ENCODE assay signal across 21 mouse cellular contexts in the genomic region with DNA sequence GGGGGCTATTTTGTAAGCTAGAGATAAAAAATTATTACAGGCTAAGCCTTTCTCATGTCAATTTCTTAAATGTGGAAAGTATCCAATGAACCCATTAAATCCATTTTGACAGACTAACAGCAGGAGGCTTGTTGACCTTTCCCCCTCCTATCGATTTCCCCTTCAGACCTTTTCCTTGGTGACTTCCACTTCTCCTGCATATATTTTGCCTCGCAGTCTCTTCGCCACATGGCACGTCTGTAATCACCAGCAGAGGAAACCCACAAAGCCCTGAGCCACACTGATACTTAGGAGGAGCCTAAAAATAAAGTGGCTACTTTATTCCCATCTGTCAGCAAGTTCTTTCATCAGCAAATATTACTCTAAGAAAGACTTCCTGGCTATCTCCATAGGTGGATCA.
A peak's percentile ranks its signal among the peaks of the same experiment; 100 is the strongest.
DNase-seq lines count a peak whose midpoint lies in the region; ATAC-seq and TF ChIP-seq lines count a peak whose summit lies in the region.
"Had no signal": no experiment of that assay in that cellular context is flagged by ENCODE, and none has a peak within 500 bp of the region (broad histone marks: within the 10 kb centered on the region; RNA-seq: fewer than 3 reads in every experiment).

No protein-coding gene starts in this region.

- no peaks in the 10 kb centered on the region for H3K27me3 ChIP-seq in liver, adult 2 months (ENCODE audit: control insufficient read depth, insufficient read depth, low read length)
- no peaks in the 10 kb centered on the region for H3K27me3 ChIP-seq in liver, postnatal 0 days (ENCODE audit: insufficient read depth, low read length)
- no peaks in the 10 kb centered on the region for H3K27me3 ChIP-seq in midbrain, embryonic 14.5 days (ENCODE audit: control insufficient read depth, insufficient read depth, low read length)
- H3K27me3 ChIP-seq in midbrain, embryonic 15.5 days (replicated peaks) = no peaks in the 10 kb centered on the region
- H3K27me3 ChIP-seq: forebrain, embryonic 13.5 days; heart, embryonic 12.5 days; hindbrain, embryonic 12.5 days; intestine, embryonic 15.5 days had no signal

- TF ChIP-seq CTCF in liver, adult 2 months (IDR thresholded peaks at IDR 0.05; ENCODE audit: low read depth, low read length) = no peak
- no peak for TF ChIP-seq CTCF in liver, postnatal 0 days (IDR thresholded peaks at IDR 0.05; ENCODE audit: low read depth)

- no peak for TF ChIP-seq POLR2A in liver, adult 2 months (IDR thresholded peaks at IDR 0.05; ENCODE audit: extremely low read depth, insufficient read depth, low read length)

- no peaks in the 10 kb centered on the region for H3K36me3 ChIP-seq in liver, adult 2 months (ENCODE audit: control insufficient read depth, insufficient read depth, low read length)
- H3K36me3 ChIP-seq in liver, postnatal 0 days (replicated peaks; ENCODE audit: insufficient read depth, low read length) = no peaks in the 10 kb centered on the region
- no peaks in the 10 kb centered on the region for H3K36me3 ChIP-seq in midbrain, embryonic 14.5 days (ENCODE audit: control insufficient read depth, insufficient read depth, low read length)
- no peaks in the 10 kb centered on the region for H3K36me3 ChIP-seq in midbrain, embryonic 15.5 days (replicated peaks)
- H3K36me3 ChIP-seq: embryonic facial prominence, embryonic 10.5 days; G1E; heart, embryonic 12.5 days; hindbrain, embryonic 12.5 days; intestine, embryonic 15.5 days had no signal

- no peaks in the 10 kb centered on the region for H3K79me2 ChIP-seq in liver, adult 2 months (ENCODE audit: control insufficient read depth, insufficient read depth, low read length)

- H3K4me3 ChIP-seq in liver, adult 2 months (ENCODE audit: insufficient read depth, low read depth, low read length) = no peak overlapping the region
- H3K4me3 ChIP-seq in liver, postnatal 0 days (ENCODE audit: low read depth, low read length) = no peak overlapping the region
- H3K4me3 ChIP-seq in midbrain, embryonic 14.5 days (replicated peaks; ENCODE audit: low read depth, low read length) = no peak overlapping the region
- no peak overlapping the region for H3K4me3 ChIP-seq in midbrain, embryonic 15.5 days
- H3K4me3 ChIP-seq: embryonic facial prominence, embryonic 10.5 days; forebrain, embryonic 13.5 days; heart, embryonic 12.5 days; hindbrain, embryonic 12.5 days; intestine, embryonic 15.5 days had no signal

- ATAC-seq in liver, postnatal 0 days = no peak
- no peak for ATAC-seq in midbrain, embryonic 14.5 days (ENCODE audit: low FRiP score, low TSS enrichment)
- ATAC-seq in midbrain, embryonic 15.5 days (replicated peaks) = no peak
- ATAC-seq in common myeloid progenitor, adult 5-6 weeks (replicated peaks; ENCODE audit: low read depth, poor library complexity, severe bottlenecking) = peak; percentile 89
- ATAC-seq: CD4-positive, CD25-positive, alpha-beta regulatory T cell, adult 4 months; forebrain, embryonic 13.5 days; forebrain, postnatal 0 days; intestine, embryonic 15.5 days had no signal

- no peak overlapping the region for H3K4me2 ChIP-seq in liver, postnatal 0 days (ENCODE audit: low read depth, low read length)
- H3K4me2 ChIP-seq in midbrain, embryonic 14.5 days (ENCODE audit: low read length) = no peak overlapping the region
- no peak overlapping the region for H3K4me2 ChIP-seq in midbrain, embryonic 15.5 days
- H3K4me2 ChIP-seq: forebrain, embryonic 13.5 days; heart, embryonic 12.5 days; hindbrain, embryonic 12.5 days; intestine, embryonic 15.5 days had no signal

- peak; percentile 1 for DNase-seq in liver, adult 2 months (ENCODE audit: extremely low read depth, low read depth, low spot score)
- no peak for DNase-seq in liver, postnatal 0 days
- peak; percentile 2 for DNase-seq in midbrain, embryonic 14.5 days
- DNase-seq in mesoderm, embryonic 11.5 days (ENCODE audit: low read depth, low spot score) = peak; percentile 39
- DNase-seq in adrenal gland, postnatal 25 days = no peak
- DNase-seq: adrenal gland, adult 8-10 months; B cell, adult 2 months; cerebellum, adult 18-20 months; cerebellum, adult 9-11 months; cerebellum, postnatal 36 days; forebrain, postnatal 0 days; gastrocnemius, postnatal 25 days had no signal

- H3K9ac ChIP-seq in liver, adult 2 months (ENCODE audit: low read depth, low read length) = no peak overlapping the region
- no peak overlapping the region for H3K9ac ChIP-seq in liver, postnatal 0 days (replicated peaks)
- H3K9ac ChIP-seq in midbrain, embryonic 14.5 days (replicated peaks; ENCODE audit: low read length) = no peak overlapping the region
- H3K9ac ChIP-seq in midbrain, embryonic 15.5 days = no peak overlapping the region
- H3K9ac ChIP-seq: forebrain, embryonic 13.5 days; forebrain, postnatal 0 days; heart, embryonic 12.5 days; hindbrain, embryonic 12.5 days; intestine, embryonic 15.5 days had no signal

- 55% methylated on average over 4 of the region's 4 CpGs for WGBS in liver, adult 2 months
- WGBS in liver, postnatal 0 days (ENCODE audit: insufficient replicate concordance) = 20% methylated on average over 4 of the region's 4 CpGs
- 39% methylated on average over 4 of the region's 4 CpGs for WGBS in midbrain, embryonic 14.5 days
- 47% methylated on average over 4 of the region's 4 CpGs for WGBS in midbrain, embryonic 15.5 days

- TF ChIP-seq EP300 in liver, postnatal 0 days (IDR thresholded peaks at IDR 0.05; ENCODE audit: low read depth) = no peak

- no peaks in the 10 kb centered on the region for H3K9me3 ChIP-seq in liver, postnatal 0 days (ENCODE audit: low read length)
- H3K9me3 ChIP-seq in midbrain, embryonic 14.5 days (ENCODE audit: control insufficient read depth, low read length) = no peaks in the 10 kb centered on the region
- no peaks in the 10 kb centered on the region for H3K9me3 ChIP-seq in midbrain, embryonic 15.5 days
- H3K9me3 ChIP-seq: embryonic facial prominence, embryonic 10.5 days; forebrain, embryonic 13.5 days; heart, embryonic 12.5 days; hindbrain, embryonic 12.5 days; intestine, embryonic 15.5 days had no signal

- H3K4me1 ChIP-seq in liver, adult 2 months (ENCODE audit: control insufficient read depth, insufficient read depth, low read length) = no peaks in the 10 kb centered on the region
- H3K4me1 ChIP-seq in liver, postnatal 0 days (ENCODE audit: insufficient read depth) = no peaks in the 10 kb centered on the region
- no peaks in the 10 kb centered on the region for H3K4me1 ChIP-seq in midbrain, embryonic 14.5 days (ENCODE audit: control insufficient read depth, insufficient read depth, low read length)
- H3K4me1 ChIP-seq in midbrain, embryonic 15.5 days = no peaks in the 10 kb centered on the region
- H3K4me1 ChIP-seq: embryonic facial prominence, embryonic 10.5 days; forebrain, embryonic 13.5 days; heart, embryonic 12.5 days; hindbrain, embryonic 12.5 days; intestine, embryonic 15.5 days had no signal

- H3K27ac ChIP-seq in liver, adult 2 months (replicated peaks; ENCODE audit: insufficient read depth, low read depth, low read length) = no peak overlapping the region
- H3K27ac ChIP-seq in liver, postnatal 0 days (ENCODE audit: low read depth) = no peak overlapping the region
- no peak overlapping the region for H3K27ac ChIP-seq in midbrain, embryonic 14.5 days (replicated peaks; ENCODE audit: low read depth, low read length)
- H3K27ac ChIP-seq in midbrain, embryonic 15.5 days = no peak overlapping the region
- H3K27ac ChIP-seq: embryonic facial prominence, embryonic 10.5 days; forebrain, embryonic 13.5 days; hindbrain, embryonic 12.5 days; intestine, embryonic 15.5 days had no signal

Comparison
In these comparisons a context has a peak if more than half of its experiments do, and no peak if none do; other contexts are left out.
1. DNase-seq: peak in liver, adult 2 months (single experiment), midbrain, embryonic 14.5 days (single experiment) and mesoderm, embryonic 11.5 days (single experiment); none in liver, postnatal 0 days (single experiment) and adrenal gland, postnatal 25 days (single experiment).